Mouse (Mus musculus) Patski (cell line): ENCODE data around the gene Ttll1. TPM values are rescaled to one million over a fixed set of nuclear protein-coding genes. Genes with fewer than 3 reads are reported as not detected.
A peak's percentile ranks its signal among the peaks of the same experiment; 100 is the strongest.

Source experiments
- ATAC-seq: fragments of 100-300 bp; one replicate; pipeline ENCODE4 v1.8.0; 2021
- CTCF ChIA-PET: fragments of 350-600 bp; sonication (Branson Sonifier 250); formaldehyde crosslinking; loops from one replicate; lab custom pipeline; 2022; ENCODE audit warnings: inconsistent platforms; lab: Charles Lee
- POLR2A ChIA-PET: fragments of 350-600 bp; sonication (Branson Sonifier 250); formaldehyde crosslinking; loops from one replicate; lab custom pipeline; 2022; ENCODE audit warnings: antibody characterized with exemption, inconsistent platforms; lab: Charles Lee
- DNase-seq: peaks from one replicate; pipeline ENCODE4 v3.0.0-alpha.2; 2011; ENCODE audit warnings: low read depth, low spot score
- H3K27me3 ChIP-seq: fragments of 371-371 bp; one replicate; pipeline ENCODE4 v1.5.1; 2021
- CTCF ChIP-seq: fragments of 100-300 bp; IDR thresholded peaks from one replicate; pipeline ENCODE4 v1.5.1; 2021
- in situ Hi-C: fragments of 300-500 bp; cut with MboI; formaldehyde crosslinking; loops from 3 replicates; pipeline ENCODE4 v1.11.1; 2018; ENCODE audit warnings: low pct_unique_long_range_greater_than_20kb, mixed read lengths
- polyA plus RNA-seq: library from polyadenylated mRNA; unstranded; gene quantifications from one replicate; pipeline ENCODE4 v1.2.3, GENCODE M21; 2021

Ttll1 gene
- polyA plus RNA-seq, 1 experiment from 2014 or later, result 28.2 TPM

DNA sequence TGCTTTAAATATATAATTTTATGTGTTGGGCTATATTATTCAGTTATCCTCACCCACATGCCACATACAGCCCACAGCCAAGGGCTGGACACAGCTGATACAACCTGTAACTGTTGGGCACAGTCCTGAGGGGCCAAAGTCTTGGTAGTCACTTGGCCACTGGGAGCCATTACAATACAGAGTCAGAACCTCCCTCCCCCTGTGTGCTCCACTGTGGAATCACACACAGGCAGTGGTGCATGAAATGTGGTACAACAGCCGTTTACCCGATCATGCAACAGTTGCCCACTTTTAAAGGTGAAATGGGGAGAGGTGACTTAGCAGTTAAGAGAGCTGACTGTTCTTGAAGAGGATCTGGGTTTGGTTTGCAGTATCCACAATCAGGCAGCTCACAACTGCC lies 60.7 kb downstream of the Ttll1 start:
- DNase-seq, result no peak
- no peak for TF ChIP-seq CTCF
- no peaks in the 10 kb centered on the region for H3K27me3 ChIP-seq
- no peak for ATAC-seq
- ChIA-PET CTCF (interaction anchor here (2.4 kb wide), 1 partner anchor 16 kb away, joined by 8 read pairs; no protein-coding TSS in a partner anchor), POLR2A (no interaction called here)
- in situ Hi-C loops, result no loop called here

DNA sequence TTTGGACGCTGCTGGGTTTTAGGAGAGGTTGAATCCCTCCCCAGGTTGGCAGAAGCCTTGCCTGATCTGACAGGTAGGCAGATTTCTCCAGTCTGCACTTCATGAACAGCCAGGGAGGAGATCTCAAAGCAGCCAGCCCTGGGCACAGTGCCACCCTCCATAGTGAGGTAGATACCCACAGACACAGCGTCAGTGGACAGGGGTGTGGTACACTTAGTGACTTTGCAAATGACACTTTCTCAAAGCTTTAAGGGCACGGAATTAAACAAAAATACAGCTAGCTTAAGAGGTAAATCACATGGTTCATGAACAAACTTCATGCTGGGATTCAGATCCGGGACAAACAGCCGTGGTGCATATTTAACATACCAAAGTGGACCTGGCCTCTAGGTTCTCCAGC lies 62.0 kb downstream of the Ttll1 start:
- CTCF ChIA-PET, result interaction anchor here (1.4 to 2.4 kb wide), 2 partner anchors 14 kb away, joined by 4 to 8 read pairs; no protein-coding TSS in a partner anchor
- TF ChIP-seq CTCF, result no peak

DNA sequence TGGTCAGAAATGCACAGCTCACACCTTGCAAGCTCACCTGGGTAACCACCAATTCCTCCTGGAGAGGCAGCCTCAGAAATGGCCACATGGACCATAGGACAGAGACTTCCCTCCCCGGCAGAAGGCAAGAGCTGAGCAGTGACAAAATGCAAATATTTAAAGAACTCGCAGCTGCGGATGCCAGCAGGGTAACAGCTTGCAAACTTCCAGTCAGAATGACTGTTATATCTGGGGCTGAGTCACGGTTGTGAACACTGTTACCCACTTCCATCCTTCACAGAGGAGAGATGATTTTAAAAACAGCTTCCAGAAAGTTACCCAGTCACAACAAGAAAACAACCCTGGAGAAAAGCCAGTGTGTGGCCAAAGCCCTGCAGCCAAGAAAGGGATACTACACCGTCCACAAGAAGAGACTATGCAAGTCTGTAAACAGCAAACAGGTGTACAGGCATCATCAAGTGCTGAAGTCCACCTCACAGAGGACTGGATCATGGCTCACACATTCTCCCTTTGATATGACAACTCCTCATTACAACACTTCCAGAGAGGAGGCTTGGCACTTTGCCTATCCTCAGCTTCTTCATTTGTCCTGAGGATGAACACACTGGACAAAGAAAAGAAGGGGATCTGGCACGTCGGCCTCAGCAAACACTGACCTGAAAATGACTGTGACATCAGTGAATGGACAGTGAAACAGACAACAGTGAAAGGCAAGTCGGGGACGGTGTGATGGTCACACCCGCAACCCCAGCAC lies 62.7 kb downstream of the Ttll1 start:
- ChIA-PET POLR2A (interaction anchor here (1.1 kb wide), 1 partner anchor 16 kb away, joined by 3 read pairs; the partner anchor contains the start of gene Pacsin2), CTCF (interaction anchor here (1.4 kb wide), 2 partner anchors 12 to 15 kb away, joined by 4 read pairs; no protein-coding TSS in a partner anchor)
- in situ Hi-C loops, result no loop called here
- no peak for TF ChIP-seq CTCF
- H3K27me3 ChIP-seq, result no peaks in the 10 kb centered on the region
- DNase-seq (no peak), ATAC-seq (peak; percentile 66)

More for the DNA sequence above, 62.0 kb downstream of the Ttll1 start:
- in situ Hi-C loops, result no loop called here
- ATAC-seq (no peak), DNase-seq (no peak)
- H3K27me3 ChIP-seq, result no peaks in the 10 kb centered on the region
- POLR2A ChIA-PET, result no interaction called here

GRCm38 (mm10) chr15:83445908-83446307 lies 64.8 kb downstream of the Ttll1 start:
- no peaks in the 10 kb centered on the region for H3K27me3 ChIP-seq
- DNase-seq, result no peak
- no peak for ATAC-seq
- POLR2A ChIA-PET, result no interaction called here
- TF ChIP-seq CTCF, result no peak
- in situ Hi-C loops, result no loop called here
- CTCF ChIA-PET, result no interaction called here

- in situ Hi-C loops, result no loop called here
- CTCF ChIA-PET, result no interaction called here
These were observed 65.3 kb downstream of the Ttll1 start for GRCm38 (mm10) chr15:83445383-83445782.

DNA sequence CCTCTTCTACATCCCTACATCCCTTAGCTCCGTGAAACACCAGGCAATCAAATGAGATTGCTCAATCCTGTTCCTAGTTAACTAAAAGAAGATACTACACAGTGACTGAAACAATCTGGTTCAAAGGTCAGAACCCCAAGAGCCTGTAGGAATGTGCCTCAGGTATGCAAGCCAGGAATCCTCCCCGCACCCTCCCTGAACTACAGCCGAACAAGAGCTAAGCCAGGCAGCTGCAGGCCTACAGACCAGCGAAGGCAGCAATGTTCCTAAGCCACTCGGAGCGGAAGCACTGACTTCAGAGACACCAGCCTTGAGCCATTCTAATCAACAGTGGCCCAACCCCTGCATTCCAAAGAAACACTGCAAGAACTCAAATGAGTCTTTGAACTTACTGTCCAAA lies 66.3 kb downstream of the Ttll1 start:
- TF ChIP-seq CTCF, result no peak
- in situ Hi-C loops, result no loop called here
- ATAC-seq (no peak), DNase-seq (no peak)
- ChIA-PET CTCF (no interaction called here), POLR2A (interaction anchor here (1.7 kb wide), 1 partner anchor 10 kb away, joined by 4 read pairs; no protein-coding TSS in a partner anchor)
- no peaks in the 10 kb centered on the region for H3K27me3 ChIP-seq

More at GRCm38 (mm10) chr15:83445383-83445782, 65.3 kb downstream of the Ttll1 start:
- POLR2A ChIA-PET, result no interaction called here
- ATAC-seq, result no peak
- DNase-seq, result no peak
- no peak for TF ChIP-seq CTCF
- no peaks in the 10 kb centered on the region for H3K27me3 ChIP-seq

GRCm38 (mm10) chr15:83442495-83443037 lies 68.1 kb downstream of the Ttll1 start:
- no peak for TF ChIP-seq CTCF
- in situ Hi-C loops, result no loop called here
- no peak for DNase-seq
- ChIA-PET CTCF (interaction anchor here (0.8 kb wide), 1 partner anchor 67 kb away, joined by 3 read pairs; no protein-coding TSS in a partner anchor), POLR2A (no interaction called here)
- no peaks in the 10 kb centered on the region for H3K27me3 ChIP-seq
- ATAC-seq, result no peak

GRCm38 (mm10) chr15:83440726-83441125 lies 70.0 kb downstream of the Ttll1 start:
- no peak for TF ChIP-seq CTCF
- in situ Hi-C loops, result no loop called here
- POLR2A ChIA-PET, result no interaction called here
- no peaks in the 10 kb centered on the region for H3K27me3 ChIP-seq
- CTCF ChIA-PET, result interaction anchor here (1.0 kb wide), 1 partner anchor 10 kb away, joined by 3 read pairs; no protein-coding TSS in a partner anchor
- ATAC-seq, result peak; percentile 96
- no peak for DNase-seq

DNA sequence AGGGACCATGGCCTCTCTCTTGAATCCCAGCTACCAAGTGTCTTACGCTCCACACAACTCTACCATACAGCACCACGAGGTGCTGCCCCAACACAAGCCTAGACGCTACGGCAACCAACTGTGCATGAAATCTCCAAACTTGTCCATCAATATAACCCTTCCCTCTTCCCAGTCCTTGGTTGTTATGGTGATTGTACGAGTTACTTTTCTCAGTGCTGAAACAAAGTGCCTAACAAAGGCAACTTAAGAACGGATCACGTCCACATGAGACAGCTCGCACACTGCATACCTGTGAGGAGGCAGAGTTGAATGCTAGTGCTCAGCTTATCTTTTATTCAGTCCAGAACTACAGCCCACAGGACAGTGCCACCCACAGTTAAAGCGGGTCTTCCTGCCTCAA lies 74.2 kb downstream of the Ttll1 start:
- no peak for TF ChIP-seq CTCF
- H3K27me3 ChIP-seq, result no peaks in the 10 kb centered on the region
- in situ Hi-C loops, result no loop called here
- ChIA-PET POLR2A (no interaction called here), CTCF (interaction anchor here (1.0 kb wide), 1 partner anchor 10 kb away, joined by 4 read pairs; no protein-coding TSS in a partner anchor)
- DNase-seq, result no peak
- no peak for ATAC-seq

DNA sequence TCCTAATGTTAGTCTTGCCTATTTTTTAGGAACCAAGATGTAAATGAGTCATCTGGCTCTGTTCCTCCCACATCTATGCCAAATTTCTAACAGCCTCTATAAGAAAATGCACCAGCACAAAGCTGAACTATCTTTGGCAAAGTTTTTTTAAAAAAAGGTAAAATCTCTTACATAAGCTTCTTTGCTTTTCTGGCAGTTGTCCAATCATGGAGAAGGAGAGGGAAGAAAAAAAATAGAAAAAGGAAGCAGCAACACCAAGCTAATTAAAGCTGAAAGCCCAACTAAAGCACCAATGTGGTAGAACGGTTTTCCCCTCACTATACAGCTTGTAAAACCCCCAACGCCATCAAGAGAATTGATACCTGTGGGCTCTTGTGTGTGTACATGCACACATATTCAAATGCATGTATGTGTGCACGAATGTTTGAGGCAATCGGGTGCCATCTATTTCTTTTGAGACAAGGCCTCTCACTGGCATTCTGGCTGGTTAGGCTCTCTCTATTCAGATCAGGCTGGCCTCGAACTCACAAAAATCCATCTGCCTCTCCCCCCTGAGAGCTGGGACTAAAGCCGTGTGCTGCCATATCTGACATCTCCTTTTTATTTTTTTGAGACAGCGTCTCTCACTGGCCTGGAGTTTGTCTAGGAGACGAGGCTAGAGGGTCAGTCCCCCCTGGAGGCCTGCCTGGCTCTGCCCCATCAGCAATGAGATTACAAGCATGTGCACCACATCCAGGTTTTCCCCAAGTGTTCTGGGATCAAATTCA lies 75.2 kb downstream of the Ttll1 start:
- TF ChIP-seq CTCF, result no peak
- ATAC-seq, result no peak
- POLR2A ChIA-PET, result no interaction called here
- in situ Hi-C loops, result no loop called here
- no peaks in the 10 kb centered on the region for H3K27me3 ChIP-seq
- DNase-seq, result no peak
- CTCF ChIA-PET, result interaction anchor here (1.0 to 2.3 kb wide), 4 partner anchors 11 to 82 kb away, joined by 3 to 8 read pairs (median 4); no protein-coding TSS in a partner anchor
